Mouse (Mus musculus) adrenal gland, postnatal 0 days (tissue): ENCODE results near the gene Macrod2. TPM values are rescaled to one million over a fixed set of nuclear protein-coding genes. Genes with fewer than 3 reads are reported as not detected.

Source experiments
- polyA plus RNA-seq: library from polyadenylated mRNA; unstranded; fragments of >200 nt; fragmentation: Nextera tagmentation; extraction: Ambion mirVana; gene quantifications from 2 replicates; pipeline ENCODE4 v1.2.1, GENCODE M21; 2015

Macrod2 gene
- 24.2 and 26.5 TPM in 2 replicates for polyA plus RNA-seq

GRCm38 (mm10) chr2:140395179-140395578, at the start of gene Macrod2:
TSS of gene Macrod2 (plus strand) at chr2:140395309.

GRCm38 (mm10) chr2:140389525-140389924, 5.6 kb upstream of the Macrod2 start, which contains the start of gene Sel1l2:
TSS of gene Sel1l2 (minus strand) at chr2:140389706.

GRCm38 (mm10) chr2:140670963-140671702, 276.0 kb downstream of the Macrod2 start, which contains the start of gene Flrt3:
TSS of gene Flrt3 (minus strand) at chr2:140671469.

Other genes with a start within 250 kb of the Macrod2 start
- gene Gm17374, start 243.3 kb upstream of the Macrod2 start, polyA plus RNA-seq, result not detected in 2 replicates
- gene Esf1, start 224.7 kb upstream of the Macrod2 start, polyA plus RNA-seq, result 19.6 and 25.7 TPM in 2 replicates
- 16.3 and 19.3 TPM in 2 replicates for gene Ndufaf5, start 224.7 kb upstream of the Macrod2 start, polyA plus RNA-seq
- gene Sel1l2, start 5.6 kb upstream of the Macrod2 start, polyA plus RNA-seq, result not detected in 2 replicates